Mouse (Mus musculus): Measurements from ENCODE around the gene Lbx2. TPM values are rescaled to one million over a fixed set of nuclear protein-coding genes. Genes with fewer than 3 reads are reported as not detected.

Gene Lbx2
- total and polyA plus RNA-seq, 2 experiments from 2014 or later = 0.64 TPM; not detected in 1

GRCm38 (mm10) chr6:83104158-83104557 is 18.0 kb downstream of the Lbx2 start:
- no peaks in the 10 kb centered on the region for H3K27me3 ChIP-seq (ENCODE audit: control insufficient read depth, insufficient read depth, low read length)
- no peak overlapping the region for H3K27ac ChIP-seq (ENCODE audit: low read depth)
- H3K36me3 ChIP-seq (replicated peaks; ENCODE audit: control insufficient read depth, insufficient read depth, low read length) = peaks cover 8% of the 10 kb centered on the region
- no peak overlapping the region for H3K4me3 ChIP-seq (ENCODE audit: low read depth, low read length)
- TF ChIP-seq CTCF (IDR thresholded peaks at IDR 0.05; ENCODE audit: low read depth) (no peak), EP300 (IDR thresholded peaks at IDR 0.05; ENCODE audit: low read depth) (no peak)
- ATAC-seq (ENCODE audit: insufficient read depth, low read depth) (no peak), DNase-seq (ENCODE audit: low spot score) (no peak)
- 76% methylated on average over 4 of the region's 4 CpGs for WGBS
- H3K9ac ChIP-seq (replicated peaks; ENCODE audit: low read depth, low read length) = no peak overlapping the region
- no peak overlapping the region for H3K4me2 ChIP-seq (ENCODE audit: low read depth, low read length)
- H3K9me3 ChIP-seq (replicated peaks; ENCODE audit: control insufficient read depth, low read length) = no peaks in the 10 kb centered on the region
- H3K4me1 ChIP-seq (ENCODE audit: control insufficient read depth, insufficient read depth) = peaks cover 17% of the 10 kb centered on the region

- 0 out of 2 replicates have a peak overlapping the region, but pooled peaks have one; percentile 84 for H3K9ac ChIP-seq (replicated peaks; ENCODE audit: low read depth, low read length)
- H3K36me3 ChIP-seq (replicated peaks; ENCODE audit: control insufficient read depth, insufficient read depth, low read length) = peaks cover 14% of the 10 kb centered on the region
- H3K9me3 ChIP-seq (replicated peaks; ENCODE audit: control insufficient read depth, low read length) = no peaks in the 10 kb centered on the region
- peak overlapping the region; percentile 89; the same call in 1 of the 2 replicates for H3K27ac ChIP-seq (ENCODE audit: low read depth)
- DNase-seq (ENCODE audit: low spot score) (peak; percentile 77), ATAC-seq (ENCODE audit: insufficient read depth, low read depth) (0 out of 2 replicates have a peak, but pooled peaks have one; percentile 24)
- H3K4me1 ChIP-seq (ENCODE audit: control insufficient read depth, insufficient read depth) = peaks cover 23% of the 10 kb centered on the region
- WGBS = 39% methylated on average over 13 of the region's 13 CpGs
- TF ChIP-seq EP300 (IDR thresholded peaks at IDR 0.05; ENCODE audit: low read depth) (no peak), CTCF (IDR thresholded peaks at IDR 0.05; ENCODE audit: low read depth) (peak; percentile 73)
- peak overlapping the region; percentile 89 for H3K4me2 ChIP-seq (ENCODE audit: low read depth, low read length)
- H3K4me3 ChIP-seq (ENCODE audit: low read depth, low read length) = no peak overlapping the region
- no peaks in the 10 kb centered on the region for H3K27me3 ChIP-seq (ENCODE audit: control insufficient read depth, insufficient read depth, low read length)
These were observed 21.6 kb downstream of the Lbx2 start for GRCm38 (mm10) chr6:83107566-83108400.

GRCm38 (mm10) chr6:83108762-83109668 is 22.8 kb downstream of the Lbx2 start, which contains the start of gene Mrpl53:
Gene Mrpl53 (plus strand): TSS chr6:83109040.
- ATAC-seq (ENCODE audit: insufficient read depth, low read depth) = peak; percentile 87
- Histone ChIP-seq H3K4me1 (ENCODE audit: control insufficient read depth, insufficient read depth) (peaks cover 19% of the 10 kb centered on the region), H3K27ac (ENCODE audit: low read depth) (peak within 1 kb of the TSS; percentile 89), H3K4me2 (ENCODE audit: low read depth, low read length) (peak within 1 kb of the TSS; percentile 89), H3K9ac (replicated peaks; ENCODE audit: low read depth, low read length) (peak within 1 kb of the TSS; percentile 84), H3K4me3 (ENCODE audit: low read depth, low read length) (peak within 1 kb of the TSS; percentile 88), H3K27me3 (ENCODE audit: control insufficient read depth, insufficient read depth, low read length) (no peaks in the 10 kb centered on the region), H3K9me3 (replicated peaks; ENCODE audit: control insufficient read depth, low read length) (no peaks in the 10 kb centered on the region), H3K36me3 (replicated peaks; ENCODE audit: control insufficient read depth, insufficient read depth, low read length) (peaks cover 14% of the 10 kb centered on the region)
- TF ChIP-seq EP300 (IDR thresholded peaks at IDR 0.05; ENCODE audit: low read depth) (peak; percentile 54; the same call in 1 of the 2 replicates), CTCF (IDR thresholded peaks at IDR 0.05; ENCODE audit: low read depth) (no peak)
- peak; percentile 75 for DNase-seq (ENCODE audit: low spot score)
- WGBS = under 1% methylated on average over 73 of the region's 76 CpGs

- DNase-seq (ENCODE audit: low spot score) (no peak), ATAC-seq (ENCODE audit: insufficient read depth, low read depth) (no peak)
- no peaks in the 10 kb centered on the region for H3K27me3 ChIP-seq (ENCODE audit: control insufficient read depth, insufficient read depth, low read length)
- TF ChIP-seq CTCF (IDR thresholded peaks at IDR 0.05; ENCODE audit: low read depth) (no peak), EP300 (IDR thresholded peaks at IDR 0.05; ENCODE audit: low read depth) (no peak)
- H3K4me1 ChIP-seq (ENCODE audit: control insufficient read depth, insufficient read depth) = peaks cover 27% of the 10 kb centered on the region
- no peak overlapping the region for H3K9ac ChIP-seq (replicated peaks; ENCODE audit: low read depth, low read length)
- peaks cover 6% of the 10 kb centered on the region; the same call in 1 of the 2 replicates for H3K36me3 ChIP-seq (replicated peaks; ENCODE audit: control insufficient read depth, insufficient read depth, low read length)
- H3K4me3 ChIP-seq (ENCODE audit: low read depth, low read length) = no peak overlapping the region
- H3K4me2 ChIP-seq (ENCODE audit: low read depth, low read length) = no peak overlapping the region
- 47% methylated on average over 4 of the region's 4 CpGs for WGBS
- H3K9me3 ChIP-seq (replicated peaks; ENCODE audit: control insufficient read depth, low read length) = no peaks in the 10 kb centered on the region
- no peak overlapping the region for H3K27ac ChIP-seq (ENCODE audit: low read depth)
These were observed 25.5 kb downstream of the Lbx2 start for GRCm38 (mm10) chr6:83111510-83112136.

Measured in heart, postnatal 0 days (tissue).